ENCODE assay signal across 12 mouse cellular contexts in the genomic region with DNA sequence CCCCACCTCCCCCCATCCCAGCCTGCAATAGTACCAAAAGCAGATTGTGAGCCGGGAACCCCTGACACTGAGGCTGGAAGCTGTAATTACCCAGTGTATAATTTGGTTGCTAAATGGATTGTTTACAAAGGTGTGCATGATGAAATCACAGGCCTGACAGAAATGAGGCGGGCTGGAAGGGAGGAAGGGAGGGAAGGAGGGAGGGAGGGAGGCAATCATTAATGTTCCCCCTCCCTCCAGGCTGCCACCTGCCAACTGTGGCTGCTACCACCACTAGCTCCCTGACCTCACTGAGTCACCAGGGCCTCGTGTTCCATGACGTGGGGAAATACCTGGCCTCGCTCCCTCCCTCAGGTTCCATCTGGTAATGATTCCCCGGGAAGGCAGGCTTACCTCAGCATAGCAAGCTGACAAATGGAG.
A peak's percentile ranks its signal among the peaks of the same experiment; 100 is the strongest.
DNase-seq lines count a peak whose midpoint lies in the region; ATAC-seq and TF ChIP-seq lines count a peak whose summit lies in the region.
"Had no signal": no experiment of that assay in that cellular context is flagged by ENCODE, and none has a peak within 500 bp of the region (broad histone marks: within the 10 kb centered on the region; RNA-seq: fewer than 3 reads in every experiment).

No protein-coding gene starts in this region.

- no peaks in the 10 kb centered on the region for H3K27me3 ChIP-seq in embryonic facial prominence, embryonic 11.5 days (ENCODE audit: control insufficient read depth, insufficient read depth, low read length)
- no peaks in the 10 kb centered on the region for H3K27me3 ChIP-seq in kidney, embryonic 14.5 days (ENCODE audit: control insufficient read depth, insufficient read depth, low read length)
- H3K27me3 ChIP-seq in liver, postnatal 0 days (ENCODE audit: insufficient read depth, low read length) = no peaks in the 10 kb centered on the region
- H3K27me3 ChIP-seq: lung, embryonic 15.5 days; neural tube, embryonic 15.5 days had no signal

- WGBS in embryonic facial prominence, embryonic 11.5 days = 19% methylated on average over 6 of the region's 6 CpGs
- WGBS in kidney, embryonic 14.5 days = 12% methylated on average over 6 of the region's 6 CpGs
- 39% methylated on average over 6 of the region's 6 CpGs for WGBS in liver, postnatal 0 days (ENCODE audit: insufficient replicate concordance)

- H3K4me2 ChIP-seq in embryonic facial prominence, embryonic 11.5 days (ENCODE audit: low read depth, low read length) = no peak overlapping the region
- no peak overlapping the region for H3K4me2 ChIP-seq in kidney, embryonic 14.5 days (replicated peaks; ENCODE audit: low read depth, low read length)
- no peak overlapping the region for H3K4me2 ChIP-seq in liver, postnatal 0 days (ENCODE audit: low read depth, low read length)
- H3K4me2 ChIP-seq: lung, embryonic 15.5 days; neural tube, embryonic 15.5 days had no signal

- 0 out of 2 replicates have a peak, but pooled peaks have one; percentile 7 for TF ChIP-seq EP300 in liver, postnatal 0 days (IDR thresholded peaks at IDR 0.05; ENCODE audit: low read depth)

- H3K4me1 ChIP-seq in embryonic facial prominence, embryonic 11.5 days (ENCODE audit: control insufficient read depth, insufficient read depth, low read length) = no peaks in the 10 kb centered on the region
- no peaks in the 10 kb centered on the region for H3K4me1 ChIP-seq in kidney, embryonic 14.5 days (ENCODE audit: control insufficient read depth, insufficient read depth, low read length)
- H3K4me1 ChIP-seq in liver, postnatal 0 days (ENCODE audit: insufficient read depth) = peaks cover 14% of the 10 kb centered on the region

- H3K9me3 ChIP-seq in embryonic facial prominence, embryonic 11.5 days (replicated peaks; ENCODE audit: control insufficient read depth, low read length) = no peaks in the 10 kb centered on the region
- H3K9me3 ChIP-seq in kidney, embryonic 14.5 days (ENCODE audit: control insufficient read depth, low read length) = no peaks in the 10 kb centered on the region
- no peaks in the 10 kb centered on the region for H3K9me3 ChIP-seq in liver, postnatal 0 days (ENCODE audit: low read length)
- H3K9me3 ChIP-seq: lung, embryonic 15.5 days; neural tube, embryonic 15.5 days had no signal

- ATAC-seq in embryonic facial prominence, embryonic 11.5 days (replicated peaks; ENCODE audit: insufficient number of reproducible peaks, low FRiP score, low TSS enrichment, low read depth) = peak; percentile 23; the same call in 1 of the 2 replicates
- ATAC-seq in kidney, embryonic 14.5 days (ENCODE audit: low FRiP score, low TSS enrichment) = peak; percentile 50
- peak; percentile 92 for ATAC-seq in liver, postnatal 0 days

- no peak overlapping the region for H3K27ac ChIP-seq in embryonic facial prominence, embryonic 11.5 days (replicated peaks; ENCODE audit: low read depth, low read length)
- H3K27ac ChIP-seq in kidney, embryonic 14.5 days (ENCODE audit: low read depth, low read length) = peak overlapping the region; percentile 63
- peak overlapping the region; percentile 80 for H3K27ac ChIP-seq in liver, postnatal 0 days (ENCODE audit: low read depth)
- H3K27ac ChIP-seq: heart, adult 2 months; lung, embryonic 15.5 days; neural tube, embryonic 15.5 days had no signal

- intact Hi-C loops in left cerebral cortex, postnatal 14 days (cut with DNase I) = no loop called here

- H3K9ac ChIP-seq in embryonic facial prominence, embryonic 11.5 days (replicated peaks; ENCODE audit: low read length) = no peak overlapping the region
- H3K9ac ChIP-seq in kidney, embryonic 14.5 days (ENCODE audit: low read depth, low read length) = no peak overlapping the region
- no peak overlapping the region for H3K9ac ChIP-seq in liver, postnatal 0 days (replicated peaks)
- H3K9ac ChIP-seq: lung, embryonic 15.5 days; neural tube, embryonic 15.5 days had no signal

- H3K36me3 ChIP-seq in embryonic facial prominence, embryonic 11.5 days (replicated peaks; ENCODE audit: control insufficient read depth, insufficient read depth, low read depth, low read length) = no peaks in the 10 kb centered on the region
- no peaks in the 10 kb centered on the region for H3K36me3 ChIP-seq in kidney, embryonic 14.5 days (ENCODE audit: control insufficient read depth, insufficient read depth, low read length)
- no peaks in the 10 kb centered on the region for H3K36me3 ChIP-seq in liver, postnatal 0 days (replicated peaks; ENCODE audit: insufficient read depth, low read length)
- H3K36me3 ChIP-seq: lung, embryonic 15.5 days; neural tube, embryonic 15.5 days had no signal

- TF ChIP-seq CTCF in liver, postnatal 0 days (IDR thresholded peaks at IDR 0.05; ENCODE audit: low read depth) = no peak

- DNase-seq in adrenal gland, adult (ENCODE audit: inconsistent age in 2 of 2, low spot score in 1 of 2) = peak; percentile 34 to 46
- no peak for DNase-seq in adrenal gland, postnatal 25 days
- peak; percentile 73 for DNase-seq in embryonic facial prominence, embryonic 11.5 days (ENCODE audit: low spot score)
- peak; percentile 82 for DNase-seq in liver, postnatal 0 days
- DNase-seq in frontal cortex, adult 2 months (ENCODE audit: extremely low spot score in 1 of 2, low spot score in 1 of 2) = no peak
- no peak for DNase-seq in left cerebral cortex, postnatal 14 days (ENCODE audit: low spot score in 2 of 2)
- no peak for DNase-seq in left cerebral cortex, adult 18-20 months (ENCODE audit: low spot score in 2 of 2)
- DNase-seq: heart, adult 2 months; thymus, postnatal 4 days had no signal

- no peak overlapping the region for H3K4me3 ChIP-seq in embryonic facial prominence, embryonic 11.5 days (ENCODE audit: low read depth, low read length)
- H3K4me3 ChIP-seq in kidney, embryonic 14.5 days (ENCODE audit: low read length) = no peak overlapping the region
- H3K4me3 ChIP-seq in liver, postnatal 0 days (ENCODE audit: low read depth, low read length) = no peak overlapping the region
- H3K4me3 ChIP-seq: heart, adult 2 months; lung, embryonic 15.5 days; neural tube, embryonic 15.5 days had no signal

Comparison
In these comparisons a context has a peak if more than half of its experiments do, and no peak if none do; other contexts are left out.
1. DNase-seq: peak in adrenal gland, adult (2 of 2), embryonic facial prominence, embryonic 11.5 days (single experiment) and liver, postnatal 0 days (single experiment); none in adrenal gland, postnatal 25 days (single experiment), frontal cortex, adult 2 months (0 of 2), left cerebral cortex, postnatal 14 days (0 of 2) and left cerebral cortex, adult 18-20 months (0 of 2).
2. ATAC-seq: peak in every context shown above with its lines; median percentile 92 in liver, postnatal 0 days; 50 in kidney, embryonic 14.5 days; 23 in embryonic facial prominence, embryonic 11.5 days.